Mouse (Mus musculus) kidney, embryonic 15.5 days (tissue): ENCODE measurements around the gene Sphk2. TPM values are rescaled to one million over a fixed set of nuclear protein-coding genes. Genes with fewer than 3 reads are reported as not detected.
"Not testable (repeated sequence)": the region's sequence is repeated elsewhere in the genome, so short reads cannot be mapped to it uniquely, and the experiment has no call there.

Experiments used
- ATAC-seq: fragments of 200-750 bp; cut with Nextera tagmentation; replicated peaks from 2 replicates; pipeline ENCODE4 v1.8.0; 2017; ENCODE audit warnings: moderate TSS enrichment; ENCODE audit not compliant: low FRiP score
- H3K27ac ChIP-seq: fragments of 300-500 bp; sonication (generic); 2 replicates; pipeline ENCODE4 v1.5.1; 2015; ENCODE audit warnings: mild to moderate bottlenecking, inconsistent platforms
- H3K27me3 ChIP-seq: fragments of 300-500 bp; sonication (generic); 2 replicates; pipeline ENCODE4 v1.6.1; 2015; ENCODE audit warnings: inconsistent platforms
- H3K36me3 ChIP-seq: fragments of 300-500 bp; sonication (generic); 2 replicates; pipeline ENCODE4 v1.6.1; 2015; ENCODE audit warnings: inconsistent platforms
- H3K4me1 ChIP-seq: fragments of 300-500 bp; sonication (generic); 2 replicates; pipeline ENCODE4 v1.6.1; 2015; ENCODE audit warnings: inconsistent platforms
- H3K4me2 ChIP-seq: fragments of 300-500 bp; sonication (generic); 2 replicates; pipeline ENCODE4 v1.6.1; 2015; ENCODE audit warnings: moderate library complexity, mild to moderate bottlenecking, inconsistent platforms
- H3K4me3 ChIP-seq: fragments of 300-500 bp; sonication (generic); replicated peaks from 2 replicates; pipeline ENCODE4 v1.5.1; 2015; ENCODE audit warnings: mild to moderate bottlenecking, inconsistent platforms
- H3K9ac ChIP-seq: fragments of 300-500 bp; sonication (generic); 2 replicates; pipeline ENCODE4 v1.6.1; 2015; ENCODE audit warnings: mild to moderate bottlenecking, inconsistent platforms
- H3K9me3 ChIP-seq: fragments of 300-500 bp; sonication (generic); replicated peaks from 2 replicates; pipeline ENCODE4 v1.6.1; 2016; ENCODE audit warnings: inconsistent platforms
- WGBS: fragments of 180-500 bp; shearing (Covaris S2); methylation state at CpG from one replicate; pipeline ENCODE4 v1.1.7; 2015; ENCODE audit warnings: mixed read lengths; 5-methylcytosine and 5-hydroxymethylcytosine counted together
- polyA plus RNA-seq: library from polyadenylated mRNA; unstranded; fragments of >200 nt; fragmentation: Nextera tagmentation; extraction: Ambion mirVana; gene quantifications from 2 replicates; pipeline ENCODE4 v1.2.1, GENCODE M21; 2015

Sphk2 gene
- polyA plus RNA-seq, 1 experiment from 2014 or later: 33.7 TPM

GRCm38 (mm10) chr7:45661702-45662101, 56.1 kb downstream of the Sphk2 start:
- not testable (repeated sequence) for H3K9ac ChIP-seq, H3K9me3 ChIP-seq, H3K4me2 ChIP-seq, H3K27ac ChIP-seq, ATAC-seq, H3K4me3 ChIP-seq, H3K27me3 ChIP-seq, H3K36me3 ChIP-seq
- H3K4me1 ChIP-seq: peaks cover 33% of the 10 kb centered on the region
- WGBS: 94% methylated on average over 6 of the region's 6 CpGs

- ATAC-seq: no peak
- peaks cover 28% of the 10 kb centered on the region for H3K4me1 ChIP-seq
- 70% methylated on average over 11 of the region's 11 CpGs for WGBS
- H3K4me2 ChIP-seq: no peak overlapping the region
- no peak overlapping the region for H3K4me3 ChIP-seq
- no peak overlapping the region for H3K9ac ChIP-seq
- H3K27me3 ChIP-seq: no peaks in the 10 kb centered on the region
- no peak overlapping the region for H3K27ac ChIP-seq
- H3K36me3 ChIP-seq: no peaks in the 10 kb centered on the region
- no peaks in the 10 kb centered on the region; the same call in 1 of the 2 replicates for H3K9me3 ChIP-seq
Observed at GRCm38 (mm10) chr7:45660746-45661478, 56.9 kb downstream of the Sphk2 start.

Other genes starting within 250 kb of the Sphk2 start
- 1.0 and 1.1 TPM in 2 replicates for gene Tulp2, start 236.1 kb downstream of the Sphk2 start, polyA plus RNA-seq
- gene Gm45808, start 231.2 kb downstream of the Sphk2 start, polyA plus RNA-seq: not detected in 2 replicates
- gene Dhdh, start 229.2 kb downstream of the Sphk2 start, polyA plus RNA-seq: 3.3 and 3.5 TPM in 2 replicates
- 221 and 252 TPM in 2 replicates for gene Nucb1, start 207.6 kb downstream of the Sphk2 start, polyA plus RNA-seq
- 18.6 and 24.7 TPM in 2 replicates for gene Ppp1r15a, start 191.7 kb downstream of the Sphk2 start, polyA plus RNA-seq
- gene Plekha4, start 191.7 kb downstream of the Sphk2 start, polyA plus RNA-seq: 4.5 and 5.1 TPM in 2 replicates
- 11.8 and 14.8 TPM in 2 replicates for gene Hsd17b14, start 163.1 kb downstream of the Sphk2 start, polyA plus RNA-seq
- gene Bcat2, start 147.8 kb downstream of the Sphk2 start, polyA plus RNA-seq: 75.4 and 78.5 TPM in 2 replicates
- 0.32 TPM in 1 of 2 replicates, not detected in the other for gene Fgf21, start 102.5 kb downstream of the Sphk2 start, polyA plus RNA-seq
- gene Fut1, start 100.7 kb downstream of the Sphk2 start, polyA plus RNA-seq: 0.06 and 0.21 TPM in 2 replicates
- gene Izumo1, start 96.2 kb downstream of the Sphk2 start, polyA plus RNA-seq: 0.14 and 0.17 TPM in 2 replicates
- 16.1 and 18.0 TPM in 2 replicates for gene Rasip1, start 90.5 kb downstream of the Sphk2 start, polyA plus RNA-seq
- gene Mamstr, start 78.0 kb downstream of the Sphk2 start, polyA plus RNA-seq: 7.5 and 9.0 TPM in 2 replicates
- gene Fut2, start 51.6 kb downstream of the Sphk2 start, polyA plus RNA-seq: 0.42 and 3.7 TPM in 2 replicates
- 0.21 and 0.24 TPM in 2 replicates for gene Ntn5, start 34.0 kb downstream of the Sphk2 start, polyA plus RNA-seq
- 0.19 and 0.29 TPM in 2 replicates for gene Sec1, start 23.6 kb downstream of the Sphk2 start, polyA plus RNA-seq
- gene Car11, start 18.2 kb downstream of the Sphk2 start, polyA plus RNA-seq: 8.6 and 8.8 TPM in 2 replicates
- 3.7 and 4.7 TPM in 2 replicates for gene Dbp, start 12.9 kb downstream of the Sphk2 start, polyA plus RNA-seq
- gene Rpl18, start 2.5 kb downstream of the Sphk2 start, polyA plus RNA-seq: 1,132 and 1,166 TPM in 2 replicates
- 1.4 and 2.5 TPM in 2 replicates for gene Fam83e, start 3.2 kb upstream of the Sphk2 start, polyA plus RNA-seq
- not detected in 2 replicates for gene Spaca4, start 7.8 kb upstream of the Sphk2 start, polyA plus RNA-seq
- 2.5 and 3.1 TPM in 2 replicates for gene Lmtk3, start 65.7 kb upstream of the Sphk2 start, polyA plus RNA-seq
- 2.8 and 3.2 TPM in 2 replicates for gene Sult2b1, start 66.7 kb upstream of the Sphk2 start, polyA plus RNA-seq
- 130 and 132 TPM in 2 replicates for gene Cyth2, start 96.6 kb upstream of the Sphk2 start, polyA plus RNA-seq
- gene Kcnj14, start 106.8 kb upstream of the Sphk2 start, polyA plus RNA-seq: 1.4 and 1.6 TPM in 2 replicates
- gene Grwd1, start 112.9 kb upstream of the Sphk2 start, polyA plus RNA-seq: 82.5 and 86.3 TPM in 2 replicates
- gene Kdelr1, start 154.8 kb upstream of the Sphk2 start, polyA plus RNA-seq: 83.8 and 89.1 TPM in 2 replicates
- gene Grin2d, start 160.4 kb upstream of the Sphk2 start, polyA plus RNA-seq: 0.42 and 0.47 TPM in 2 replicates
- 0.93 and 1.1 TPM in 2 replicates for gene Syngr4, start 178.7 kb upstream of the Sphk2 start, polyA plus RNA-seq
- gene Tmem143, start 178.9 kb upstream of the Sphk2 start, polyA plus RNA-seq: 6.2 and 6.5 TPM in 2 replicates
- 164 and 194 TPM in 2 replicates for gene Emp3, start 203.4 kb upstream of the Sphk2 start, polyA plus RNA-seq
- gene Ccdc114, start 206.1 kb upstream of the Sphk2 start, polyA plus RNA-seq: 10.8 and 12.2 TPM in 2 replicates